Mouse (Mus musculus) liver, postnatal 0 days (tissue): Measurements from ENCODE around the gene Hsp90aa1.

Source experiments
- CTCF ChIP-seq: sonication (generic); IDR thresholded peaks from 2 replicates; pipeline ENCODE4 v1.5.1; 2016; ENCODE audit warnings: antibody characterized with exemption, low read depth
- EP300 ChIP-seq: IDR thresholded peaks from 2 replicates; pipeline ENCODE4 v1.6.1; 2016; ENCODE audit warnings: antibody characterized with exemption, low read depth, mild to moderate bottlenecking

- TF ChIP-seq CTCF (no peak), EP300 (no peak)
Observed at GRCm38 (mm10) chr12:110707451-110707850, 4.9 kb upstream of the Hsp90aa1 start.
